Mouse (Mus musculus) midbrain, embryonic 16.5 days (tissue): ENCODE measurements around the gene Stat5a. TPM values are rescaled to one million over a fixed set of nuclear protein-coding genes. Genes with fewer than 3 reads are reported as not detected.

Source experiments
- ATAC-seq: fragments of 200-750 bp; cut with Nextera tagmentation; 2 replicates; pipeline ENCODE4 v1.8.0; 2017; ENCODE audit warnings: moderate TSS enrichment
- H3K27ac ChIP-seq: fragments of 300-500 bp; sonication (generic); 2 replicates; pipeline ENCODE4 v1.5.1; 2014; ENCODE audit warnings: mild to moderate bottlenecking, low read length, mixed read lengths
- H3K27me3 ChIP-seq: fragments of 300-500 bp; sonication (generic); 2 replicates; pipeline ENCODE4 v1.6.1; 2014; ENCODE audit warnings: low read depth, low read length, mixed read lengths; ENCODE audit not compliant: control insufficient read depth, insufficient read depth
- H3K36me3 ChIP-seq: fragments of 300-500 bp; sonication (generic); 2 replicates; pipeline ENCODE4 v1.6.1; 2014; ENCODE audit warnings: mild to moderate bottlenecking, low read length, moderate library complexity, mixed read lengths; ENCODE audit not compliant: control insufficient read depth, insufficient read depth
- H3K4me1 ChIP-seq: fragments of 300-500 bp; sonication (generic); 2 replicates; pipeline ENCODE4 v1.6.1; 2014; ENCODE audit warnings: mild to moderate bottlenecking, low read length, mixed read lengths; ENCODE audit not compliant: control insufficient read depth, insufficient read depth
- H3K4me2 ChIP-seq: fragments of 300-500 bp; sonication (generic); 2 replicates; pipeline ENCODE4 v1.6.1; 2014; ENCODE audit warnings: mild to moderate bottlenecking, low read length, mixed read lengths
- H3K4me3 ChIP-seq: fragments of 300-500 bp; sonication (generic); 2 replicates; pipeline ENCODE4 v1.5.1; 2014; ENCODE audit warnings: low read depth, mild to moderate bottlenecking, low read length, moderate library complexity, mixed read lengths
- H3K9ac ChIP-seq: fragments of 300-500 bp; sonication (generic); 2 replicates; pipeline ENCODE4 v1.6.1; 2014; ENCODE audit warnings: low read depth, low read length, mixed read lengths
- H3K9me3 ChIP-seq: fragments of 300-500 bp; sonication (generic); replicated peaks from 2 replicates; pipeline ENCODE4 v1.6.1; 2014; ENCODE audit warnings: mild to moderate bottlenecking, low read length, mixed read lengths; ENCODE audit not compliant: control insufficient read depth, poor library complexity, severe bottlenecking
- WGBS: fragments of 180-500 bp; shearing (Covaris S2); extraction: QIAGEN DNeasy Blood & Tissue Kit; methylation state at CpG from one replicate; pipeline ENCODE4 v1.1.7; 2014; 5-methylcytosine and 5-hydroxymethylcytosine counted together
- polyA plus RNA-seq: library from polyadenylated mRNA; unstranded; fragments of >200 nt; fragmentation: Nextera tagmentation; extraction: Ambion mirVana; gene quantifications from 2 replicates; pipeline ENCODE4 v1.2.1, GENCODE M21; 2015

The Stat5a gene
- polyA plus RNA-seq, 1 experiment from 2014 or later = 3.2 TPM

DNA sequence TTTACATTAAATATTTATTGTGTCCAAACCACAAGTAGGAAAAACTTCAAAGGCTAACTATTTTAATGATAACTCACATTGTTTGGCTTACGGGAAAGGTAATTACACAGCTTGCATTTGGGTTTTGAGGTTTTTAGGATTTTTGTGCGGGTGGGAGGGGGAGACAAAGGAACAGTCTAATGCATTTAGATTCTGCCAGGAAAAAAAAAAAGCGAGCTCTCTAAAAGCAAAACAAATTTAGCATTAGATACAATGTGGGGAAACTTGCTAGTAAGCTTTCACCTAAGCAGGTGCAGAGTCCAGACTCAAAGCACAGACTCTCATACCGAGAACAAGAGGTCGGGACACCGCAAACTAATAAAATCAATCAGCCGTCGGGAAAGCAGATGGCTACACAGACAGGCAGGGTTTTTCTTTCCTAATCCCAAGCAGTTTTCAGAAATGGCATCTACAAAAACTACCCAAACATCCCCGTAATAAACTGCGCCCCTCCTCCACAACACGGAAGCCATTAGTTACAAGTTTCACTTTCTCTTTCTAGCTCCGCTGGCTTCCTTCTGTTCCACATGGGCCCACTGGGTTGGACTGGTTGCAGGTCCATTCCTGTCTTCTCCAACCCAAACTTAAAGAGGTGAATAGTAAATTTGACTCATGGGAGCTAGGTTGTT is 72.2 kb downstream of the Stat5a start:
- no peaks in the 10 kb centered on the region for H3K36me3 ChIP-seq
- H3K4me1 ChIP-seq = no peaks in the 10 kb centered on the region
- no peak overlapping the region for H3K4me3 ChIP-seq
- ATAC-seq = no peak
- H3K4me2 ChIP-seq = no peak overlapping the region
- no peaks in the 10 kb centered on the region for H3K9me3 ChIP-seq
- H3K9ac ChIP-seq = no peak overlapping the region
- 67% methylated on average over 12 of the region's 12 CpGs for WGBS
- H3K27ac ChIP-seq = no peak overlapping the region
- no peaks in the 10 kb centered on the region for H3K27me3 ChIP-seq

Other genes starting within 250 kb of the Stat5a start
- gene Nkiras2, start 240.1 kb upstream of the Stat5a start, polyA plus RNA-seq = 97.7 TPM in 2 replicates
- gene Dnajc7, start 239.2 kb upstream of the Stat5a start, polyA plus RNA-seq = 289 and 327 TPM in 2 replicates
- gene Zfp385c, start 166.9 kb upstream of the Stat5a start, polyA plus RNA-seq = 0.41 and 0.92 TPM in 2 replicates
- 2.8 and 2.9 TPM in 2 replicates for gene Dhx58, start 155.1 kb upstream of the Stat5a start, polyA plus RNA-seq
- 64.9 and 65.9 TPM in 2 replicates for gene Kat2a, start 146.9 kb upstream of the Stat5a start, polyA plus RNA-seq
- 0.34 TPM in 1 of 2 replicates, not detected in the other for gene Hspb9, start 145.5 kb upstream of the Stat5a start, polyA plus RNA-seq
- gene Rab5c, start 121.1 kb upstream of the Stat5a start, polyA plus RNA-seq = 41.1 and 43.3 TPM in 2 replicates
- 11.4 and 12.3 TPM in 2 replicates for gene Kcnh4, start 99.4 kb upstream of the Stat5a start, polyA plus RNA-seq
- 2.5 and 4.6 TPM in 2 replicates for gene Hcrt, start 96.4 kb upstream of the Stat5a start, polyA plus RNA-seq
- gene Ghdc, start 88.4 kb upstream of the Stat5a start, polyA plus RNA-seq = 6.8 and 7.5 TPM in 2 replicates
- 17.5 and 22.9 TPM in 2 replicates for gene Stat5b, start 8.6 kb upstream of the Stat5a start, polyA plus RNA-seq
- gene Stat3, start 80.2 kb downstream of the Stat5a start, polyA plus RNA-seq = 37.3 and 39.0 TPM in 2 replicates
- gene Cavin1, start 111.5 kb downstream of the Stat5a start, polyA plus RNA-seq = 40.0 TPM in 2 replicates
- gene Atp6v0a1, start 150.1 kb downstream of the Stat5a start, polyA plus RNA-seq = 155 and 172 TPM in 2 replicates
- gene Naglu, start 210.7 kb downstream of the Stat5a start, polyA plus RNA-seq = 13.2 and 14.2 TPM in 2 replicates
- gene Hsd17b1, start 219.1 kb downstream of the Stat5a start, polyA plus RNA-seq = 0.21 and 0.49 TPM in 2 replicates
- gene Coasy, start 223.2 kb downstream of the Stat5a start, polyA plus RNA-seq = 42.0 and 43.5 TPM in 2 replicates
- 93.8 and 96.5 TPM in 2 replicates for gene Mlx, start 227.9 kb downstream of the Stat5a start, polyA plus RNA-seq
- 15.2 and 17.6 TPM in 2 replicates for gene Psmc3ip, start 236.1 kb downstream of the Stat5a start, polyA plus RNA-seq